In the genomic region with DNA sequence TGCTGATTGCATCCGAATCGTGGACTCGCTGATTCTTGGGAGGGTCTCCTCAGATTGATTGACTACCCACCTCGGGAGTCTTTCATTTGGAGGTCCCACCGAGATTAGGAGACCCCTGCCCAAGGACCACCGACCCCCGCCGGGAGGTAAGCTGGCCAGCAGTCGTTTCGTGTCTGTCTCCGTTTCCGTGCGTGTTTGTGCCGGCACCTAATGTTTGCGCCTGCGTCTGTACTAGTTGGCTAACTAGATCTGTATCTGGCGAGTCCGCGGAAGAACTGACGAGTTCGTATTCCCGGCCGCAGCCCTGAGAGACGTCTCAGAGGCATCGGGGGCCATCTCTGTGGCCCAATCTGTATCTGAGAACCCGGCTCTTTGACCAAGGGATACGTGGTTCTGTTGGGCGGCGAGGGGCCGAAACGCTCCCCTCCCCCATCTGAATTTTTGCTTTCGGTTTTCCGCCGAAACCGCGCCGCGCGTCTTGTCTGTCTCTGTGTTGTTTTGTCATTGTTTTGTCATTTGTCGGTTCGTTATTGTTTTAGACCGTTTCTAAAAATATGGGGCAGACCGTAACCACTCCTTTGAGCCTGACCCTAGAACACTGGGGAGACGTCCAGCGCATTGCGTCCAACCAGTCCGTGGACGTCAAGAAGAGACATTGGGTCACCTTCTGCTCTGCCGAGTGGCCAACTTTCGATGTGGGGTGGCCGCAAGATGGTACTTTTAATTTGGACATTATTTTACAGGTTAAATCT, we compare ENCODE assay signal across 8 mouse cellular contexts.
A peak's percentile ranks its signal among the peaks of the same experiment; 100 is the strongest.
DNase-seq lines count a peak whose midpoint lies in the region; ATAC-seq and TF ChIP-seq lines count a peak whose summit lies in the region.
"Not testable (repeated sequence)": the region's sequence is repeated elsewhere in the genome, so short reads cannot be mapped to it uniquely, and the experiment has no call there.

No protein-coding gene starts in this region.

- intact Hi-C loops in heart, postnatal 10 days (cut with DNase I): not testable (repeated sequence)

- H3K9ac ChIP-seq in forebrain, embryonic 13.5 days; kidney, embryonic 14.5 days (ENCODE audit: low read depth, low read length); midbrain, embryonic 11.5 days (ENCODE audit: low read length): not testable (repeated sequence)
- peak overlapping the region; percentile 12; the same call in 1 of the 2 replicates for H3K9ac ChIP-seq in liver, adult 2 months (ENCODE audit: low read depth, low read length)

- not testable (repeated sequence) for H3K79me2 ChIP-seq in liver, adult 2 months (ENCODE audit: control insufficient read depth, insufficient read depth, low read length)

- not testable (repeated sequence) for H3K4me1 ChIP-seq in forebrain, embryonic 13.5 days; kidney, embryonic 14.5 days (ENCODE audit: control insufficient read depth, insufficient read depth, low read length); liver, adult 2 months (ENCODE audit: control insufficient read depth, insufficient read depth, low read length); midbrain, embryonic 11.5 days (ENCODE audit: control insufficient read depth, insufficient read depth, low read length); small intestine, adult 2 months (ENCODE audit: control insufficient read depth, insufficient read depth, insufficient read length, low read length)

- not testable (repeated sequence) for TF ChIP-seq CTCF in liver, adult 2 months (IDR thresholded peaks at IDR 0.05; ENCODE audit: low read depth, low read length); small intestine, adult 2 months (IDR thresholded peaks at IDR 0.05; ENCODE audit: extremely low read depth, insufficient read length, insufficient replicate concordance, low read depth, low read length)

- not testable (repeated sequence) for TF ChIP-seq POLR2A in liver, adult 2 months (IDR thresholded peaks at IDR 0.05; ENCODE audit: extremely low read depth, insufficient read depth, low read length); small intestine, adult 2 months (IDR thresholded peaks at IDR 0.05; ENCODE audit: low read depth, low read length)

- 69% methylated on average over 51 of the region's 51 CpGs for WGBS in forebrain, embryonic 13.5 days
- 71% methylated on average over 48 of the region's 51 CpGs for WGBS in kidney, embryonic 14.5 days
- 68% methylated on average over 51 of the region's 51 CpGs for WGBS in liver, adult 2 months
- 67% methylated on average over 49 of the region's 51 CpGs for WGBS in midbrain, embryonic 11.5 days
- WGBS in small intestine, adult 2 months: 81% methylated on average over 51 of the region's 51 CpGs

- H3K36me3 ChIP-seq in forebrain, embryonic 13.5 days (ENCODE audit: poor library complexity, severe bottlenecking); kidney, embryonic 14.5 days (ENCODE audit: control insufficient read depth, insufficient read depth, low read length); liver, adult 2 months (ENCODE audit: control insufficient read depth, insufficient read depth, low read length); midbrain, embryonic 11.5 days (ENCODE audit: control insufficient read depth, insufficient read depth, low read length); small intestine, adult 2 months (ENCODE audit: control insufficient read depth, insufficient read depth, low read length): not testable (repeated sequence)

- H3K4me2 ChIP-seq in forebrain, embryonic 13.5 days: peak overlapping the region; percentile 26
- peak overlapping the region; percentile 25 for H3K4me2 ChIP-seq in kidney, embryonic 14.5 days (replicated peaks; ENCODE audit: low read depth, low read length)
- H3K4me2 ChIP-seq in midbrain, embryonic 11.5 days: peak overlapping the region; percentile 28

- ATAC-seq in forebrain, embryonic 13.5 days; kidney, embryonic 14.5 days (ENCODE audit: low FRiP score, low TSS enrichment); midbrain, embryonic 11.5 days (ENCODE audit: low FRiP score): not testable (repeated sequence)

- peak overlapping the region; percentile 25 for H3K4me3 ChIP-seq in forebrain, embryonic 13.5 days
- H3K4me3 ChIP-seq in kidney, embryonic 14.5 days (ENCODE audit: low read length): peak overlapping the region; percentile 32
- peak overlapping the region; percentile 51 for H3K4me3 ChIP-seq in liver, adult 2 months (ENCODE audit: insufficient read depth, low read depth, low read length)
- H3K4me3 ChIP-seq in midbrain, embryonic 11.5 days (ENCODE audit: low read depth, low read length): peak overlapping the region; percentile 19
- peak overlapping the region; percentile 62 for H3K4me3 ChIP-seq in small intestine, adult 2 months (ENCODE audit: low read depth, low read length)

- H3K27me3 ChIP-seq in forebrain, embryonic 13.5 days; kidney, embryonic 14.5 days (ENCODE audit: control insufficient read depth, insufficient read depth, low read length); liver, adult 2 months (ENCODE audit: control insufficient read depth, insufficient read depth, low read length); midbrain, embryonic 11.5 days (ENCODE audit: control insufficient read depth, insufficient read depth, low read length); small intestine, adult 2 months (ENCODE audit: control insufficient read depth, insufficient read depth, low read length): not testable (repeated sequence)

- H3K9me3 ChIP-seq in forebrain, embryonic 13.5 days (replicated peaks): peaks cover 24% of the 10 kb centered on the region
- peaks cover 14% of the 10 kb centered on the region for H3K9me3 ChIP-seq in kidney, embryonic 14.5 days (ENCODE audit: control insufficient read depth, low read length)
- H3K9me3 ChIP-seq in midbrain, embryonic 11.5 days (ENCODE audit: control insufficient read depth, low read length): peaks cover 11% of the 10 kb centered on the region

- peak; percentile 45 for DNase-seq in CD4-positive helper T cell, adult 2 months (ENCODE audit: low read depth, low spot score)
- DNase-seq in cerebellum, adult 9-11 months: peak; percentile 45
- peak; percentile 25 to 29 for DNase-seq in heart, postnatal 10 days
- DNase-seq in liver, adult 2 months (ENCODE audit: extremely low read depth, low read depth, low spot score): not testable (repeated sequence)
- peak; percentile 76 for DNase-seq in midbrain, embryonic 11.5 days (ENCODE audit: low spot score, missing footprints)

- not testable (repeated sequence) for H3K27ac ChIP-seq in forebrain, embryonic 13.5 days; kidney, embryonic 14.5 days (ENCODE audit: low read depth, low read length); liver, adult 2 months (replicated peaks; ENCODE audit: insufficient read depth, low read depth, low read length); midbrain, embryonic 11.5 days (ENCODE audit: low read depth, low read length); small intestine, adult 2 months (ENCODE audit: insufficient read depth, low read depth, low read length)
